Mouse (Mus musculus) erythroblast, embryonic 14.5 days (primary cell): ENCODE results near the gene Shc4.

Source experiments
- GATA1 ChIP-seq: IDR thresholded peaks from 2 replicates; pipeline ENCODE4 v1.6.1; 2012; ENCODE audit warnings: low read length, inconsistent platforms, mixed read lengths
- TAL1 ChIP-seq: IDR thresholded peaks from 3 replicates; pipeline ENCODE4 v1.6.1; 2012; ENCODE audit warnings: low read length, inconsistent platforms, mixed read lengths

DNA sequence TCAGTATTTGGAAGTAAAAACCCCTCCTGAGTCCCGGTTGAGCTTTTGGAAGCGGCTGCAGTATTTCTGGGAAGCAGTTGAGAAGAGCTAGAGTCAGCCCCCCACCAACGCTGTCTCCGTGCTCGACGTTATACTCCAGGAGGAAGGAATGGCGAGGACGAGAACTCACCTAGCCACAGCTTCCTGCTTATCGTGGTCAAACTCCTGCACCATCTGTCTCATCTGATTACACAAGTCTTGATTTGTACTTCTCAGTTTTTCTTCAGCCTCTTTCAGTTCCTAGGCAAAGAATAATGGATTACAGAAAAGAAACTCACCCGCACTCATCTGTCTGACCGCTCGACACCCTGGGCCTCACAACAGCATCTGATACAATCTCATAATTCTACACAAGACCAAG, 134.7 kb downstream of the Shc4 start:
- TF ChIP-seq GATA1 (no peak), TAL1 (no peak)
